Mouse (Mus musculus) MEL (cell line): ENCODE measurements around the gene Igf1r. TPM values are rescaled to one million over a fixed set of nuclear protein-coding genes. Genes with fewer than 3 reads are reported as not detected.

ENCODE experiments used
- DNase-seq: peaks from one replicate; pipeline ENCODE4 v3.0.0; 2011; ENCODE audit warnings: low read depth, low spot score
- H3K27ac ChIP-seq: 2 replicates; pipeline ENCODE4 v1.5.1; 2012; ENCODE audit warnings: low read depth, mild to moderate bottlenecking, control low read depth, low read length, moderate library complexity; ENCODE audit not compliant: control insufficient read depth
- H3K27me3 ChIP-seq, 2 experiments: fragments of 150-350 bp in 1 of 2; sonication (generic) in 1 of 2; 2 replicates each; pipeline ENCODE4 v1.6.1; 2012; ENCODE audit warnings: low read length in 2 of 2, mild to moderate bottlenecking in 2 of 2, improper control_type of control experiment in 1 of 2, moderate library complexity in 1 of 2; ENCODE audit not compliant: insufficient read depth in 2 of 2, control insufficient read depth in 1 of 2
- H3K36me3 ChIP-seq, 2 experiments: 2 replicates each; pipeline ENCODE4 v1.6.1; 2012 to 2014; ENCODE audit warnings: low read length in 2 of 2, improper control_type of control experiment in 1 of 2, inconsistent platforms in 1 of 2, mild to moderate bottlenecking in 1 of 2; ENCODE audit not compliant: insufficient read depth in 2 of 2, control insufficient read depth in 1 of 2
- H3K4me1 ChIP-seq, 2 experiments: fragments of 150-350 bp in 1 of 2; sonication (generic) in 1 of 2; 2 replicates each; pipeline ENCODE4 v1.6.1; 2012; ENCODE audit warnings: low read length in 2 of 2, improper control_type of control experiment in 1 of 2, mild to moderate bottlenecking in 1 of 2; ENCODE audit not compliant: insufficient read depth in 2 of 2, control insufficient read depth in 1 of 2
- H3K4me3 ChIP-seq, 2 experiments: fragments of 150-350 bp in 1 of 2; sonication (generic) in 1 of 2; 2 replicates each; pipeline ENCODE4 v1.5.1; 2012; ENCODE audit warnings: low read depth in 2 of 2, low read length in 2 of 2, mild to moderate bottlenecking in 2 of 2, moderate library complexity in 2 of 2, control low read depth in 1 of 2, improper control_type of control experiment in 1 of 2; ENCODE audit not compliant: control insufficient read depth in 1 of 2, insufficient read depth in 1 of 2
- H3K79me2 ChIP-seq: 2 replicates; pipeline ENCODE4 v1.6.1; 2012; ENCODE audit warnings: mild to moderate bottlenecking, low read length, moderate library complexity; ENCODE audit not compliant: control insufficient read depth, poor library complexity, insufficient read depth
- H3K9ac ChIP-seq: 2 replicates; pipeline ENCODE4 v1.6.1; 2012; ENCODE audit warnings: low read depth, mild to moderate bottlenecking, control low read depth, low read length, moderate library complexity; ENCODE audit not compliant: control insufficient read depth, poor library complexity, severe bottlenecking
- H3K9me3 ChIP-seq: fragments of 150-350 bp; sonication (generic); replicated peaks from 2 replicates; pipeline ENCODE4 v1.6.1; 2012; ENCODE audit warnings: mild to moderate bottlenecking, low read length, improper control_type of control experiment, moderate library complexity; ENCODE audit not compliant: insufficient read depth
- BHLHE40 ChIP-seq: IDR thresholded peaks from 2 replicates; pipeline ENCODE4 v1.6.1; 2012; ENCODE audit warnings: low read depth, mild to moderate bottlenecking, inconsistent platforms, low read length, improper control_type of control experiment, borderline replicate concordance
- CHD1 ChIP-seq: IDR thresholded peaks from 2 replicates; pipeline ENCODE4 v1.6.1; 2012; ENCODE audit warnings: low read depth, mild to moderate bottlenecking, inconsistent platforms, low read length, improper control_type of control experiment
- CHD2 ChIP-seq: IDR thresholded peaks from 2 replicates; pipeline ENCODE4 v1.6.1; 2011; ENCODE audit warnings: low read length, improper control_type of control experiment
- CTCF ChIP-seq, 3 experiments: IDR thresholded peaks in 2 of 3; conservative IDR thresholded peaks in 1 of 3; 2 replicates each; pipeline ENCODE4 v1.5.1; 2011 to 2012; ENCODE audit warnings: low read length in 3 of 3, low read depth in 2 of 3, mild to moderate bottlenecking in 2 of 3, improper control_type of control experiment in 1 of 3, inconsistent platforms in 1 of 3, mixed read lengths in 1 of 3, moderate library complexity in 1 of 3; ENCODE audit not compliant: control insufficient read depth in 1 of 3, insufficient read depth in 1 of 3, poor library complexity in 1 of 3, severe bottlenecking in 1 of 3
- ELF1 ChIP-seq: IDR thresholded peaks from 2 replicates; pipeline ENCODE4 v1.6.1; 2014; ENCODE audit warnings: low read depth, mild to moderate bottlenecking, inconsistent platforms, low read length, improper control_type of control experiment, moderate library complexity
- EP300 ChIP-seq, 2 experiments: IDR thresholded peaks; 2 replicates each; pipeline ENCODE4 v1.6.1; 2011; ENCODE audit warnings: improper control_type of control experiment in 2 of 2, low read length in 2 of 2, low read depth in 1 of 2, mild to moderate bottlenecking in 1 of 2
- GABPA ChIP-seq: IDR thresholded peaks from 2 replicates; pipeline ENCODE4 v1.6.1; 2012; ENCODE audit warnings: low read depth, mild to moderate bottlenecking, inconsistent platforms, low read length, improper control_type of control experiment, moderate library complexity
- GATA1 ChIP-seq: IDR thresholded peaks from 2 replicates; pipeline ENCODE4 v1.6.1; 2011; ENCODE audit warnings: low read depth, low read length, improper control_type of control experiment
- HCFC1 ChIP-seq: IDR thresholded peaks from 2 replicates; pipeline ENCODE4 v1.6.1; 2012; ENCODE audit warnings: low read depth, mild to moderate bottlenecking, inconsistent platforms, low read length, improper control_type of control experiment, moderate library complexity
- JUND ChIP-seq: IDR thresholded peaks from 2 replicates; pipeline ENCODE4 v1.6.1; 2011; ENCODE audit warnings: low read depth, mild to moderate bottlenecking, improper control_type of control experiment, low read length
- KAT2A ChIP-seq: conservative IDR thresholded peaks from 2 replicates; pipeline ENCODE4 v1.6.1; 2012; ENCODE audit warnings: low read depth, low read length, improper control_type of control experiment, inconsistent platforms
- MAFK ChIP-seq: IDR thresholded peaks from 2 replicates; pipeline ENCODE4 v1.6.1; 2011; ENCODE audit warnings: low read depth, mild to moderate bottlenecking, low read length, improper control_type of control experiment, borderline replicate concordance
- MAX ChIP-seq: IDR thresholded peaks from 2 replicates; pipeline ENCODE4 v1.6.1; 2011; ENCODE audit warnings: low read length, improper control_type of control experiment
- MAZ ChIP-seq: IDR thresholded peaks from 2 replicates; pipeline ENCODE4 v1.6.1; 2012; ENCODE audit warnings: low read depth, mild to moderate bottlenecking, inconsistent platforms, low read length, improper control_type of control experiment
- MEF2A ChIP-seq: IDR thresholded peaks from 2 replicates; pipeline ENCODE4 v1.6.1; 2014; ENCODE audit warnings: low read depth, mild to moderate bottlenecking, inconsistent platforms, low read length, improper control_type of control experiment; ENCODE audit not compliant: poor library complexity, insufficient replicate concordance, severe bottlenecking; ENCODE audit errors: extremely low read depth
- MXI1 ChIP-seq: IDR thresholded peaks from 2 replicates; pipeline ENCODE4 v1.6.1; 2011; ENCODE audit warnings: mild to moderate bottlenecking, low read depth, low read length, improper control_type of control experiment
- MYB ChIP-seq: IDR thresholded peaks from 2 replicates; pipeline ENCODE4 v1.6.1; 2011; ENCODE audit warnings: mild to moderate bottlenecking, low read depth, low read length, improper control_type of control experiment
- MYC ChIP-seq: IDR thresholded peaks from 2 replicates; pipeline ENCODE4 v1.6.1; 2011; ENCODE audit warnings: low read depth, mild to moderate bottlenecking, low read length, improper control_type of control experiment, moderate library complexity
- NELFE ChIP-seq: IDR thresholded peaks from 2 replicates; pipeline ENCODE4 v1.6.1; 2011; ENCODE audit warnings: low read depth, low read length, improper control_type of control experiment
- RAD21 ChIP-seq: IDR thresholded peaks from 2 replicates; pipeline ENCODE4 v1.6.1; 2011; ENCODE audit warnings: mild to moderate bottlenecking, low read depth, low read length, improper control_type of control experiment
- SIN3A ChIP-seq: IDR thresholded peaks from 2 replicates; pipeline ENCODE4 v1.6.1; 2012; ENCODE audit warnings: low read length, improper control_type of control experiment, inconsistent platforms
- SMC3 ChIP-seq: IDR thresholded peaks from 2 replicates; pipeline ENCODE4 v1.6.1; 2011; ENCODE audit warnings: low read depth, low read length, improper control_type of control experiment
- TAL1 ChIP-seq: IDR thresholded peaks from 2 replicates; pipeline ENCODE4 v1.6.1; 2012; ENCODE audit warnings: mild to moderate bottlenecking, inconsistent platforms, low read length, moderate library complexity, mixed read lengths
- TBP ChIP-seq: IDR thresholded peaks from 2 replicates; pipeline ENCODE4 v1.8.0; 2011; ENCODE audit warnings: low read depth, low read length, improper control_type of control experiment
- UBTF ChIP-seq: IDR thresholded peaks from 2 replicates; pipeline ENCODE4 v1.6.1; 2012; ENCODE audit warnings: low read depth, mild to moderate bottlenecking, inconsistent platforms, low read length, improper control_type of control experiment, moderate library complexity, borderline replicate concordance; ENCODE audit not compliant: insufficient read depth
- ZC3H11A ChIP-seq: IDR thresholded peaks from 2 replicates; pipeline ENCODE4 v1.6.1; 2012; ENCODE audit warnings: low read depth, mild to moderate bottlenecking, inconsistent platforms, low read length, improper control_type of control experiment
- ZKSCAN1 ChIP-seq: IDR thresholded peaks from 2 replicates; pipeline ENCODE4 v1.6.1; 2012; ENCODE audit warnings: low read depth, mild to moderate bottlenecking, inconsistent platforms, low read length, improper control_type of control experiment, moderate library complexity
- polyA plus RNA-seq, 2 experiments: library from polyadenylated mRNA; stranded (reverse) in 1 of 2; unstranded in 1 of 2; fragments of >175 nt in 1 of 2; fragments of >200 nt in 1 of 2; gene quantifications; 2 replicates each; pipeline versions ENCODE4 v1.2.1 to v1.2.4; 2012; ENCODE audit warnings: low replicate concordance in 2 of 2, low read depth in 1 of 2; ENCODE audit not compliant: insufficient read length in 2 of 2, insufficient read depth in 1 of 2, missing spikeins in 1 of 2
- total RNA-seq: library from RNA; depleted of rRNA; stranded (reverse); fragments of 300-350 nt; gene quantifications from 2 replicates; pipeline ENCODE4 v1.2.3, GENCODE M21; 2012

Gene Igf1r
- total and polyA plus RNA-seq, 3 experiments: 11.8 to 11.9 TPM; not detected in 1

DNA sequence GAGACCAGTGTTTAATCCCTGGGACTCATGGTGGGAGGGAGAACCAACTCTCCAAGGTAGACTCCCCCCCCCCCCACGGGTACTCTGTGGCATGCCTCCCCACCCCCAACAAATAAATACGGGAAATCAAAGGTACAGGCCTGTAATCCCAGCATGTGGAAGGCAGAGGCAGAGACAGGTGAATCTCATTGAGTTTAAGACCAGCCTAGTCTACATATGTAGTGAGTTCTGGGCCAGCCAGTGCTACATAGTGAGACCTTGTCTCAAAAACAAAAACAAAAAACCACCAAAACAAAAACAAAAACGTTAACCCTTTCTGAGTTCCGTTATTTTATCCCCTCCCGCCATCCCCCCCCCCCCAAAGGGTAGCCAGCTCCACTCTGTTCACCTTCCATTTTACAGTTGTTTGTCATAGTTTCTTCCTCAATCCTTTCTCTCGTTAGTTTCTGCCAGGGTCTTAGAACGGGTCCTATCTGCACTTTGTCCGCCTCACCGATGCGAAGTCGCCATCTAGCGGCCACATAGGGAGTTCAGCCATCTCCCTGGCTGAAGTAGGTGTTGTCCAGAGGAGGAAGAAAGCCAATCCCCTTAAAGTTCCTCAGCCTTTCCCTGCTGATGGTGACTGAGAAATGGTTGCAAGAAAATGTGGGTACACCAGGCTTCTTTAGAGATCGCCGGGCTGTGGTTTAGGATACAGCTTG is 9.1 kb downstream of the Igf1r start:
- no peaks in the 10 kb centered on the region for H3K27me3 ChIP-seq
- H3K4me1 ChIP-seq: peaks cover 3 to 5% of the 10 kb centered on the region in 2 experiments; a peak in 3 of 4 replicates
- no peak overlapping the region for H3K9ac ChIP-seq
- H3K36me3 ChIP-seq: no peaks in the 10 kb centered on the region
- peak; percentile 85 for DNase-seq
- H3K79me2 ChIP-seq: peaks cover 14% of the 10 kb centered on the region
- no peak overlapping the region for H3K27ac ChIP-seq
- H3K4me3 ChIP-seq: no peak overlapping the region
- H3K9me3 ChIP-seq: no peaks in the 10 kb centered on the region
- TF ChIP-seq MYB (no peak), ZC3H11A (peak; percentile 68), JUND (no peak), MAX (no peak), CHD1 (no peak), KAT2A (no peak), MAZ (no peak), EP300 (IDR thresholded peaks at IDR 0.05; ENCODE audit: low read depth in 1 of 2, low read length in 2 of 2) (no peak), BHLHE40 (no peak), SIN3A (peak; percentile 52; the same call in 1 of the 2 replicates), MEF2A (no peak), SMC3 (peak; percentile 79), HCFC1 (no peak), GATA1 (peak; percentile 34; the same call in 1 of the 2 replicates), CHD2 (no peak), CTCF (IDR thresholded peaks at IDR 0.05 in 2 of 3, conservative IDR thresholded peaks at IDR 0.05 in 1 of 3; ENCODE audit: control insufficient read depth in 1 of 3, insufficient read depth in 1 of 3, low read depth in 2 of 3, low read length in 3 of 3, poor library complexity in 1 of 3, severe bottlenecking in 1 of 3) (peak; percentile 82 to 96 (median 87)), ZKSCAN1 (no peak), MYC (no peak), NELFE (no peak), MAFK (no peak), TAL1 (no peak), UBTF (no peak), GABPA (no peak), ELF1 (no peak), RAD21 (peak; percentile 77), TBP (no peak), MXI1 (no peak)
